8 mouse cellular contexts compared by ENCODE assay signal in genomic region chr4:155847591-155848352, GRCm38 (mm10). TPM values are rescaled to one million over a fixed set of nuclear protein-coding genes. Genes with fewer than 3 reads are reported as not detected.
DNase-seq lines count a peak whose midpoint lies in the region; ATAC-seq and TF ChIP-seq lines count a peak whose summit lies in the region.

No protein-coding gene starts in this region.

- no peaks in the 10 kb centered on the region for H3K36me3 ChIP-seq in lung, postnatal 0 days (ENCODE audit: insufficient read depth, low read length)

- peak; percentile 43 for DNase-seq in left cerebral cortex, postnatal 4 days
- DNase-seq in left cerebral cortex, adult 8-10 months (ENCODE audit: low spot score in 2 of 2), result no peak
- peak; percentile 46 to 47 for DNase-seq in cerebellum, postnatal 36 days
- DNase-seq in kidney, adult 9 months, result peak; percentile 72
- peak; percentile 40 for DNase-seq in lung, postnatal 0 days (ENCODE audit: low spot score)
- DNase-seq in retina, postnatal 1 day, result peak; percentile 62
- DNase-seq in natural killer cell, adult 2 months (ENCODE audit: low spot score in 2 of 2), result no peak

- ATAC-seq in granulocyte monocyte progenitor cell, adult 5-6 weeks (replicated peaks; ENCODE audit: poor library complexity, severe bottlenecking), result peak; percentile 23
- peak; percentile 54 for ATAC-seq in lung, postnatal 0 days

- H3K4me1 ChIP-seq in lung, postnatal 0 days (ENCODE audit: insufficient read depth, low read depth, low read length), result peaks cover 21% of the 10 kb centered on the region; the same call in 1 of the 2 replicates

- peak overlapping the region; percentile 93 for H3K4me2 ChIP-seq in lung, postnatal 0 days (replicated peaks; ENCODE audit: low read depth, low read length)

- H3K27ac ChIP-seq in lung, postnatal 0 days (ENCODE audit: low read length), result peak overlapping the region; percentile 52; the same call in 1 of the 2 replicates

- WGBS in lung, postnatal 0 days, result 2% methylated on average over 49 of the region's 69 CpGs

- H3K27me3 ChIP-seq in lung, postnatal 0 days (replicated peaks; ENCODE audit: insufficient read depth, low read length), result no peaks in the 10 kb centered on the region

- H3K4me3 ChIP-seq in lung, postnatal 0 days (ENCODE audit: low read depth, low read length), result peak overlapping the region; percentile 82

- H3K9me3 ChIP-seq in lung, postnatal 0 days (ENCODE audit: low read length), result no peaks in the 10 kb centered on the region

- no peak; the same call in none of the 2 replicates for TF ChIP-seq CTCF in lung, postnatal 0 days (IDR thresholded peaks at IDR 0.05)

- H3K9ac ChIP-seq in lung, postnatal 0 days (replicated peaks; ENCODE audit: low read depth), result peak overlapping the region; percentile 82

- no peak for TF ChIP-seq EP300 in lung, postnatal 0 days (IDR thresholded peaks at IDR 0.05)

- intact Hi-C loops in left cerebral cortex, postnatal 4 days (cut with DNase I), result no loop called here

RNA-seq across cellular contexts. Expression of gene Dvl1, which starts 0.6 kb away (rescaled TPM):
- total RNA-seq in left cerebral cortex, postnatal 4 days (2021), result 10 to 100 TPM; 82.5 to 88.2 TPM
- 10 to 100 TPM; 81.1 to 86.5 (median 81.4) TPM for total RNA-seq in left cerebral cortex, adult 8-10 months (2022)
- 10.1 and 20.3 TPM in 2 replicates for total RNA-seq in granulocyte monocyte progenitor cell, adult 5-6 weeks (2014; fragmentation: Nextera tagmentation)
- total RNA-seq in granulocyte monocyte progenitor cell, adult 5-6 weeks (2017), result 12.4 and 21.6 TPM in 2 replicates
- polyA plus RNA-seq in lung, postnatal 0 days (2015; fragmentation: Nextera tagmentation; extraction: Ambion mirVana), result 9.1 and 11.9 TPM in 2 replicates

RNA-seq across cellular contexts. Expression of gene Mxra8, which starts 8.3 kb away (rescaled TPM):
- total RNA-seq in left cerebral cortex, postnatal 4 days (2021), result 10 to 100 TPM; 15.0 to 15.1 TPM
- total RNA-seq in left cerebral cortex, adult 8-10 months (2022), result 10 to 100 TPM in 1 of 4 experiments, 1 to 10 TPM in 3; 8.9 to 10.3 (median 9.3) TPM
- total RNA-seq in granulocyte monocyte progenitor cell, adult 5-6 weeks (2014; fragmentation: Nextera tagmentation), result 0.39 TPM in 1 of 2 replicates, not detected in the other
- not detected in 2 replicates for total RNA-seq in granulocyte monocyte progenitor cell, adult 5-6 weeks (2017)
- 321 and 330 TPM in 2 replicates for polyA plus RNA-seq in lung, postnatal 0 days (2015; fragmentation: Nextera tagmentation; extraction: Ambion mirVana)

RNA-seq across cellular contexts. Expression of gene Tas1r3, which starts 15.4 kb away (rescaled TPM):
- under 1 TPM; 0.28 to 0.32 TPM for total RNA-seq in left cerebral cortex, postnatal 4 days (2021)
- under 1 TPM in 2 of 4 experiments, not detected in 2; 0.30 to 0.39 TPM for total RNA-seq in left cerebral cortex, adult 8-10 months (2022)
- 1.5 TPM in 1 of 2 replicates, not detected in the other for total RNA-seq in granulocyte monocyte progenitor cell, adult 5-6 weeks (2014; fragmentation: Nextera tagmentation)
- 0.30 and 0.93 TPM in 2 replicates for total RNA-seq in granulocyte monocyte progenitor cell, adult 5-6 weeks (2017)
- 0.19 and 0.25 TPM in 2 replicates for polyA plus RNA-seq in lung, postnatal 0 days (2015; fragmentation: Nextera tagmentation; extraction: Ambion mirVana)

RNA-seq across cellular contexts. Expression of gene Aurkaip1, which starts 16.7 kb away (rescaled TPM):
- 10 to 100 TPM; 59.7 to 62.7 TPM for total RNA-seq in left cerebral cortex, postnatal 4 days (2021)
- 100 to 1,000 TPM; 101 to 109 (median 102) TPM for total RNA-seq in left cerebral cortex, adult 8-10 months (2022)
- 130 and 149 TPM in 2 replicates for total RNA-seq in granulocyte monocyte progenitor cell, adult 5-6 weeks (2014; fragmentation: Nextera tagmentation)
- 101 and 159 TPM in 2 replicates for total RNA-seq in granulocyte monocyte progenitor cell, adult 5-6 weeks (2017)
- 117 and 128 TPM in 2 replicates for polyA plus RNA-seq in lung, postnatal 0 days (2015; fragmentation: Nextera tagmentation; extraction: Ambion mirVana)

RNA-seq across cellular contexts. Expression of gene Cptp, which starts 21.5 kb away (rescaled TPM):
- total RNA-seq in left cerebral cortex, postnatal 4 days (2021), result 10 to 100 TPM; 26.6 to 27.5 TPM
- 10 to 100 TPM; 30.1 to 48.4 (median 33.7) TPM for total RNA-seq in left cerebral cortex, adult 8-10 months (2022)
- total RNA-seq in granulocyte monocyte progenitor cell, adult 5-6 weeks (2014; fragmentation: Nextera tagmentation), result 9.4 and 16.7 TPM in 2 replicates
- total RNA-seq in granulocyte monocyte progenitor cell, adult 5-6 weeks (2017), result 7.0 and 7.8 TPM in 2 replicates
- 10.8 and 13.8 TPM in 2 replicates for polyA plus RNA-seq in lung, postnatal 0 days (2015; fragmentation: Nextera tagmentation; extraction: Ambion mirVana)

Comparison
In these comparisons a context has a peak if more than half of its experiments do, and no peak if none do; other contexts are left out.
1. DNase-seq: peak in left cerebral cortex, postnatal 4 days (single experiment), cerebellum, postnatal 36 days (2 of 2), kidney, adult 9 months (single experiment), lung, postnatal 0 days (single experiment) and retina, postnatal 1 day (single experiment); none in left cerebral cortex, adult 8-10 months (0 of 2) and natural killer cell, adult 2 months (0 of 2).
2. RNA of gene Mxra8, which starts 8.3 kb away (total RNA-seq): 15.0 to 15.1 TPM in left cerebral cortex, postnatal 4 days and 8.9 to 10.3 TPM in left cerebral cortex, adult 8-10 months; 0.39 TPM in granulocyte monocyte progenitor cell, adult 5-6 weeks; every median in the first group is over 4 times any median in the second.